Mouse (Mus musculus) adrenal gland, postnatal 36 days (tissue): ENCODE results near the gene Lrmda. TPM values are rescaled to one million over a fixed set of nuclear protein-coding genes. Genes with fewer than 3 reads are reported as not detected.
A peak's percentile ranks its signal among the peaks of the same experiment; 100 is the strongest.

ENCODE experiments used
- DNase-seq, 2 experiments: peaks; one replicate each; pipeline ENCODE4 v3.0.0; 2021; ENCODE audit warnings: mixed read lengths in 1 of 2
- total RNA-seq, 2 experiments: library from RNA; stranded (reverse); gene quantifications; 2 replicates each; pipeline ENCODE4 v1.2.3; 2021

Gene Lrmda
- total RNA-seq, 2 experiments from 2014 or later: 5.2 to 7.2 TPM

DNA sequence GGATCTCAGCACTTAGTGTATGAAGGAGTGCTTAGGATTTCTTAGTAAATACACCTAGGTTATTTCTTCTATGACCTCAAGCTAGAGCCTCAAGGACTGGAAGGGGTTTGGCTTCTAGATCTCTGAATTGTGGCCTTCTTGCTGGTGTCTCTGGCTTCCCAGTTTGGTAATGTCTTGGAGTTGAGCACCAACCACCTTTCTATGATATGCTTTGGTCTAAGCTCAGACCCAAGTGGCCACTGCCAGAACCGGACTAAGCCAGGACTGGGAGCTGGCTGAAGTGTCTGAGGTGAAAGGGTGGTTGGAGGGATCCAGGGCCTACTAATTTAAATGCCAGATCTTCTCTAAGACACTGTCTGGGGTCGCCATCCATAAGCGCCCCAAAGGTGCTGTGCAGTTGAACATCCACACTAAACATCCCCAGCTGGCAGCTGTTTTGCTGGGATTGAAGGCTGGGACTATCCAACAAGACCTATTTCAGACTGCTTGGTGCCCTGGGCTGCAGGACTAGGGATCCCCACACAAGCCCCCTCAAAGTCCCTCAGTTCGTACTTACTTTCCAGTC is 27.1 kb upstream of the Lrmda start:
- peak in 1 of 2 experiments; percentile 18 for DNase-seq

- peak; percentile 48 to 61 for DNase-seq
Measured at GRCm38 (mm10) chr14:21993251-21994060, 26.1 kb upstream of the Lrmda start.

DNA sequence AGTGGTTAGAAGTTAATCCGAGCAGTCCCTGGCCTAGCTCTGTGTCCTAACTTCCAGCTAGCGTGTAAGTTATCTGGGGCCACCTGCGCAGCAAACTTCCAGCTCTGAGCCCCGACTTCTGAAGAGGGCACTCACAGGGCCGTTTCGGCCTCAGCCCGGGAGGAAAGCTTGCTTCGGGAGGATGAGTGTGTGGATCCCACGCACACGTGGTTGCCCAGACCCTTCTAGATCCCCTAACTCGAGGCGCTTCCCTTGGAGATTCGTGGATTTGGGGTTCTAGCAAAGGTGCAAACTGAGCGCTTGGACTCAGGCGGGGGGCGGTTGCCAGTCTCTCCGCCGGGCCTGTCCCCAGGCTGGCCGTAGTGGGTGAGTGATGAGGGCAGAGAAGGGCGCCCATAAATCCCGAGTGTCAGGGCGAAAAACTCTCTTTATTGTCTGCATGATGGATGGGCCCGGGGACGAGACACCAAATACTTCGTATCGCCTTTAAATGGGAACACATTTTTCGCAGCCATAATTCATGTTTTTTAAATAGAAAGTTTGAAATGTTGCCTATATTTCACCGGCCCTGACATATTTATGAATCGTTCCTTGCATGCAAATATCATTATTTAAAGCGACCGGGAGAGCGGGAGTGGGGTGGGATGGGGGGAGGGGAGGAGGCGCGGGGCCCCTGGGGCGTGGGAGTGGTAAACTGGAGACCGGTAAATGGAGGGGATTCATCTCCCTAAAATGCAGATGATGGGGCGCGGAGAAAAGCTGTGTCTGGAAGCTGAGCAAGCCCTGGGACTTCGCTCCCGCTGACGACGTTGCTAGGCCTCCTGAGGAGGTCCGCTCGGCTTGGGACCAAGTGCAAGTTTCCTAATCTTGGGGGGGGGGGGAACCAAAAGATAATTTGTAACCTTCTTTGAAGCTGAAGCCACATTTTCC is 25.2 kb upstream of the Lrmda start:
- peak; percentile 65 to 75 for DNase-seq

DNA sequence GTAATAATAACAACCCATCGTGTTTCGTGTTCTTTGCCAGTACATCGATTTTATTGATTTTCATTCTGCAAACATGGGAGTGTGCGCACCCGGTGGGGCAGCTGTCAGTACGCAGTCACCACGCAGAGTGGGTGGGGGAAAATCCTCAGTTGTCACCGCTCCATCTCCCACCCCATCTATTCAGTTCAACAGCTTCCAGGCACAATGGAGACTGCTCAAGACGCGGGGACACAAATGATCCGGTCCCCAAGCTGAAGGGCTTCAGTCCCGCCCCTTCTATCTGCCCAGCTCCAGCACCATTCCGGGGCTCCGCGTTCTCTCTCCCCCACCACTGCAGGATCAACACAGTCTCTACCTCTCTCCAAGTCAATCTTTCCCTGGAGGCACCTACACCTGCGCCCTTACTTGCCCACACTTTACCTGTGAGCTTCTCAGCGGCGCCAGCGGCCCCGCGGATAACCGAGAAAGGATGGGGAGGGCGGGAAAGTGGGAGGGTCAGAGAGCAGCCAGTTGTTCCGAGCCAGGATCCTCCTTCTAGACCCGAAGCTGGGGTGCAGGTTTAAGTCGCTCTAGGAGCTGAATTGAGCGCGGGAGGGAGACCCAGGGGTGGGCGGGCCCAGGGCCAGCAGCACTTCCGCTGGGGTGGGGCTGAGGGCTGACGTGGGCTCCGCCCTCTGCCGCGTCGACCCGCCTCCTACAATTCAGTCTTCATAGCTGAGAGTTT is 24.3 kb upstream of the Lrmda start:
- peak; percentile 88 to 92 for DNase-seq

DNA sequence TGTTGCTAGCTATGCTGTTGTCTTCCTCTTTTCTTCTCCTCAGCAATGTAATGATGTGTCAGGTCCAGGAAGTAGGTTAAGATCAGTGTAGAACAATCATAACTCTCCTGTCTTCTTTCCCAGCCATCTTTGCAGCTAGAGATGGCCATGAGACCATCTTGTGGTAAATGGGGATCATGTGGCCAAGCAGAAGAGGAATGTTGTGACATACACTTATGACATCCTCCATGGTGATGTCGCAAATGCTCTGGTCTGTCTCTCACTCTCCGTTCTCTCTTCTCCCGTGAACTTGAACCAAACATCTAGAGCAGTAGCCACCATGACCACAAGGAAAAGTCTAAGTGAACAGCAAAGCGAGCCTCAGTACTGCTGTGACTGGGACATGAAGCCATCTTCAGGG is 19.9 kb upstream of the Lrmda start:
- DNase-seq: no peak

DNA sequence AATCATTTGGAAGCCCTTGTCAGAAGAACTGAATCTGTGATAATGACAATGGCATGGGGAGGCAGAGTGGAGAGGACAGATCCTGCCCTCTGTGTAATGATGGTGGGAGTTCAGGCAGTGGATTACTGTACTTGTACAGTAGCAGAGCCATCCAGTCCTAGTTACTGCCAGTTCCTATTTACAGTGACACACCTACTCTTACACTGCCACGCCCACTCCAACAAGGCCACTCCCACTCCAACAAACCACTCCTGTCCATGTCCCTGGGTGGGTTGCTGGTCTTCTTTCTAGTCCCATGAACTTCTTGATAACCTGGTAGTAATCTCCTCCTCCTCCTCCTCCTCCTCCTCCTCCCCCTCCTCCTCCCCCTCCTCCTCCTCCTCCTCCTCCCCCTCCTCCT is 16.3 kb upstream of the Lrmda start:
- no peak for DNase-seq

DNA sequence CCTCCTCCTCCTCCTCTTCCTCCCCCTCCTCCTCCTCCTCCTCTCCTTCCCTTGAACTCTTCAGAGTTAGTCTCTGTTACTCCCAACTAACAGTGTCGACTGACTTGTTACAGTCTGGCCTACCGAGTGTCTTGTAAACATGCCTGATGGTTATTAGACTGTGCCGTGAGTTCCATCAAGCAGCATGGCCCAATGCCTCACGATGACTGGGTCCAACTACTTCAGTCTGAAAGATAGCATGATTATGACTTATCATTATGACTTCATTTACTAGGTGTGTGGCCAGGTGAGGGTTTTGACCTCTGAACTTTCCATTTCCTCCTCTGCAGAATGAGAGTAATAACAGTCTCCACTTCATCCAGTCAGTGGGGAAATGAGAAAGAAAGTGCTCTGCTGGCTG is 15.9 kb upstream of the Lrmda start:
- DNase-seq: no peak

- DNase-seq: no peak
Measured at GRCm38 (mm10) chr14:22004943-22005342, 14.6 kb upstream of the Lrmda start.

GRCm38 (mm10) chr14:22007006-22007405 is 12.5 kb upstream of the Lrmda start:
- no peak for DNase-seq

DNA sequence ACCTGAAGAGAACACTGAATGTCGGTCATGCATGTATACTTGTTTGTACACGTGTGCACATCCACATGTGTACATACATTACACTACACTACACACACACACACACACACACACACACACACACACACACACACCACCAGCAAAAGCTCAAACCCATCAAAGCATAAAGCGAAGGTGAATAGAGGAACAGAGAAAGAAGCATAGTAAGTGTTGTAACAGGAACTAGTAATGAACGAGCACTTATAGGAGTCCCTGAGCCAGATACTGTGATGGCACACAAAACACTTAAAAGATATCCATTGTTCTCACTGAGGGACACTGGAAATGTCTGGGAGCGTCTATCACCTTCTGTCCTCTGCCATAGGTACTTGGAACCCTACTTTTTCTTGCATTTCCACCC is 5.2 kb upstream of the Lrmda start:
- DNase-seq: no peak

DNA sequence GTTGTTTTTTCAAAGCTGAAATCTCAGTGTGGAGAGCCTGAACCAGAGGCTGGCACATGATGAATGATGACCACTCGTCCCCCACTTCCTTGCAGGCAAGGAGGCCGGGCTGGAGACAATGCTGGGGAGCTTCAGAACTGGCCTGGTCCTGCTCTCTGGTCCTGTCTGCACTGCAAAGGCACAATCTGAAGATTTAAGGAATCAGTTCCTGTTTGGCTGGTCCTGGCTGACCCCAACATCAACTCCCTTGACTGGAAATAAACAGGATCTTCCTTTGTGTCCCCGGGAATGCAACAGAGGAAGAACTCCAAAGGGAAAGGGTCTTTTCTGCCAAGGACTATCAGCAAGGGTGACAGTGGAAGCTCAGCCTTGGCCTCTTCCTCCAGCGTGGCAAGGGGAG is 4.7 kb upstream of the Lrmda start:
- DNase-seq: peak; percentile 36 to 52

DNA sequence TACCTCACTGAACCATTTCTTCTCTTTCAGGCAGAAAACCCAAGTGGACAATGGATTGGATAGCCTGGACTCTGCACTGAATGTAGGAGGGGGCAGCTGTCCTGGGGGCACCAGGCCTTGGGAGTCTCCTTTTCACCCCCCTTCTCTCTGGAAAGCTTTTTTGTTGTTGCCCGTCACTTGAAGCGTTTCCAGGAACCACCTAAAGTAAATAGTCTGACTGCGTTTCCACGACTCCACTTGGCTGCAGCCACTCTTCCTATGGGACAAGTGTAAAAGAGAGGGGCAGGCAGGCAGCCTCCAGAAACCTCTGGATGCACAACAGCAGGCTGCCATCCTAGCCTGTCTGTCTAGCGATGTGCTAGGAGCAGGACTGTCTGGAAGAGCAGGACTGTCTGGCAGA is 2.5 kb upstream of the Lrmda start:
- no peak for DNase-seq

GRCm38 (mm10) chr14:22019949-22020845 is 685 bp downstream of the Lrmda start:
- peak in 1 of 2 experiments; percentile 13 for DNase-seq

DNA sequence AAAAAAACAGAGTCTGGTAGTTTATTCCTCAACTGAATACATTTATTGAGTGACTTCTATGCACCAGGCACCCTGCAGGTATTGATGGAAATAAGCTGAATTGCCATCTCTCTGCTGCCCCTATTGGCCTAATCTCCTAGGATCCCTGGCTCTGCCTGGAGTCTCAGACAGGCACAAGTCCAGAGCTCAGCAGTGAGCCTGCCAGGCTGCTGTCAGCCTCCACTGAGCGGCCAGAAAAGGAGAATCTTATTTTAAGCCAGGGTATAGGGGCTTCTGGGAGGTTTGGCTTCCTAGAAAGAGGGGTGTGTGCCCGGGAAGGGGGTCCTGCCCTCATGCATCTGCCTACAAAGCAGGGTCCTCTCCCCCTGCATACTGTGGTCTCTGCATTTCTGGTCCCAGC is 1.4 kb downstream of the Lrmda start:
- DNase-seq: peak; percentile 53 to 70

GRCm38 (mm10) chr14:22023533-22023932 is 4.0 kb downstream of the Lrmda start:
- no peak for DNase-seq

GRCm38 (mm10) chr14:22035900-22036299 is 16.4 kb downstream of the Lrmda start:
- DNase-seq: peak; percentile 78 to 83

DNA sequence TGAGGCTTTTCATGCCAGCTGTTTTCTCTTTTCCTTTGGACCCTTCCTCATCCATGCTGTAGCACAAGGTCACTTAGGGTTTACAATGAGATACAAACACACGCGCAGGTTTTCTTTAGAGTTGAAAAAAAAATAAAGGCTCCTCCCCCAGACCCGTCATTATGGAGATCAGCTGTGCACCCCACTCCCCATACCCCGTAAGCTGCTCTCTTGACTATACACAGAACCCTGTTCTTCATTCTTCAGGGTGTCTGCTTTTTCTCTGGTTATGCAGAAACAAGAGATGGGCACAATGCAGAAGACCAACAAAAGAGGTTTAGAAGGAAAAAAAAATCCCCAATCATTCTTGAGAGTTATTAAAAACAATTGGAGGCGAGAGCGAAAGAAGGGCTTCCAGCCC is 16.8 kb downstream of the Lrmda start:
- DNase-seq: no peak

- DNase-seq: no peak
Measured at GRCm38 (mm10) chr14:22036802-22037497, 17.4 kb downstream of the Lrmda start.

DNA sequence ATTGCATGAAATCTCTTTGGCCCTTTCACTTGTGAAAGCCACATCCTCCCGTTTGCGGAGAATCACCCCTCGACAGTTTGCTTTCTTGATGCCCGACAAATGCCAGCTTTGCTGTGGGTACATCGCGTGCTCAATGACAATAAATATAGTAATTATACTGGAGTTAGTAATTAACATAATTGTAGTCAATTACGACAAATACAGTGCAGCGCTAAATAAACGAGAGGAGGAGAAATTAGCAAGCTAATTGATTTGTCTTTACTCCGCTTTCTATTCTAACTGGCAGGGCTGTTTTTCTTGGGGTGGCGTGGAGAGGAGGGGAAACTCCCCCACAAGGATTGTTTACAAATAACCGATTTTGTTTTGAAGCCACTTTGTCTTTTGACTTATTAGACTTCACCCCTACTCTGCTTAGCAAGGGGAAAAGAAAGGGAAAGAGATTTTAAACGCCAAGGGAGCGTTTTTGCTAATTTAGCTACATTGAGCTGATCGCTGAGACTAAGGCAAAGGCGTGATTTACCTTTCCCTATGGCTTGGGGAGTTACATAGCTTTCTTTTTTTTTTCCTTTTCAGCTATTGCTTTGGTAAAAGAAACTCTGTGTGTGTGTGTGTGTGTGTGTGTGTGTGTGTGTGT is 18.1 kb downstream of the Lrmda start:
- no peak for DNase-seq

- DNase-seq: no peak
Measured at GRCm38 (mm10) chr14:22042146-22042545, 22.6 kb downstream of the Lrmda start.
